Mouse (Mus musculus): ENCODE measurements at regions not wholly inside any gene's neighbourhood (a gene's known extent, or its start where the extent isn't known, plus 50 kb on each side); places are given as distances from the start of the nearest gene placed in this dataset.
"Not testable (repeated sequence)": the region's sequence is repeated elsewhere in the genome, so short reads cannot be mapped to it uniquely, and the experiment has no call there.

DNA sequence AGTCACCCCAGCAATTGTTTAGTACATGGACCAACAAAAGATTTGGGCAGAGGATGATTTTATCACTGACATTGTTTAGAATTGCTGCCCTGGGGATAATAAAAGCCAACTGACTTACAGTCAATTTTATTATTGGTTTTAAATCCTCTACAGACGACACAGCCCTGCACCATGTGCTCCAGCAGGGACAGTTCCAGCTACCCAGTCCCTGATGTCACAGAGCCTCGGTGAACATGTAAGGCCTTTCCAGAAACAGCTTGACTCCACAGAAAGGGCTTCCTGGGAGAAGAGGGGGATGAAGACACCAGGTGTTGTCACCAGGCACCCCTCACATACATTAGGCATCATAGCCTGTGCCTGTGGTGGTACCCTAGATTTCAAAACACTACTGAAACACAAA is 447.0 kb upstream of the Smim15 start:
- in situ Hi-C loops (cut with MboI, MseI), result no loop called here

DNA sequence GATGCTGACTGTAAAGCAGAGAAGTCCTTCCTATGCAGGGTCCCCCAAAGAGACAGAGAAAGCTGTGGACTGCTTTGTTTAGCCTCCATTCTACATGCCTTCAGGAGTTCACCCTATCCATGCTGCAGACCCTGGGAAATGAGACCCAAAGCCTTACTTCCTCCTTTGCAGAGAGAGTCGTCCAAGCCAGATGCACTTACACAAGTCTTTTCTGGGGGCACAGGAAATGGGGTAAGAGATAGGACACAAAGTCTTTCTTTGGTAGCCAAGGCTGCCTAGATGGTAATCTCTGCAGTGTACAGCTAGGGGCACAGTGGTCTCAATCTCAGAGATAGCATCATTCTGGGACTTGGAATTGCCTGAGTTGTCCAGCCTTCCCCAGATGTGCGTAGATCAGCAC is 448.1 kb upstream of the Smim15 start:
- in situ Hi-C loops (cut with MboI, MseI), result no loop called here

DNA sequence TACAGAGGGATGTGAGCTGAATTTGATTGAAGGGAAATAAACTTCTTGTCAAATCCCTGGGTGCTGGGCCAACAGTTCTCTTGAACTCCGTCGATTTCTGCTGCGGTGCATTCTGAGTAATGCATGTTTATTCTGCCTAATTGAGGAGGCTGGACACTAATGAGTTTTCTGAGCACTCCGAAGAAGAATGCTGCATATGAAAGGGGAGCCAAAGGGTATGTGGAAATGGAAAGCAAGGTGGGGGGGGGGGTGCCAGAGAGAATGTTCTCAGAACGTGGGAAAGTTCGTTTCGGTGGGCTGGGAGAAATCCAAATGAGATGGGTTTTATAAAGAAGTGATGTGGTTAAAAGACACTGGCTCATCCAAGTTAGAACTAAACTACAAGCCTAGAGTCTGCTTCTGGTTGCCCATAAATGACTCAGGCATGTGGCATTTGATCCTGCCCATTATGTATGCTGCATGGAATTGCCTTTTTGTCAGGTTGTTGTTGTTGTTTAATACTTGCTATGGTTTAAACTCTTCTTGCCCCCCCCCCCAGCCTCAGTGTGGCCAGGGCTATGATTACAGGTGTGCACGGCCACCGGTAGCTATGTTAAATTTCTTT is 455.7 kb upstream of the Smim15 start:
- in situ Hi-C loops (cut with MboI, MseI), result no loop called here

DNA sequence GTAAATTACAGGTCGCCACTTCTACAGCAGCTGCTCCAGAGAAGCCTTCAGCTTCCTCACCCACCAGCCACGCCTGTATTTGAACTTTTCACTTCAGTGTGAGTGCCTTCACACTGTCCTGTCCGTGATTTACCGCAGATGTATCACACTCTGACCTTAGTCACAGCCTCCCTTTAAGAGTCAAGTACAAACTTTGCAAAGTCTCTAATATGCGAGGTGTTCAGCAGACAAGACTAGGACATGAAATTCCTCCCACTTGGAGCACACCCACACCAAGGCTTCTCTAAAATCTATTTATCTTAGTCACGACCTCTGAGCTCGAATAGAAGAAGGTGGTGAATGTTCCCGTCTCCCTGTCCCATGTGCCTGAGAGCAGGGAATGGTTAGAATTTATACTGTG is 456.6 kb upstream of the Smim15 start:
- in situ Hi-C loops (cut with MboI, MseI), result no loop called here

DNA sequence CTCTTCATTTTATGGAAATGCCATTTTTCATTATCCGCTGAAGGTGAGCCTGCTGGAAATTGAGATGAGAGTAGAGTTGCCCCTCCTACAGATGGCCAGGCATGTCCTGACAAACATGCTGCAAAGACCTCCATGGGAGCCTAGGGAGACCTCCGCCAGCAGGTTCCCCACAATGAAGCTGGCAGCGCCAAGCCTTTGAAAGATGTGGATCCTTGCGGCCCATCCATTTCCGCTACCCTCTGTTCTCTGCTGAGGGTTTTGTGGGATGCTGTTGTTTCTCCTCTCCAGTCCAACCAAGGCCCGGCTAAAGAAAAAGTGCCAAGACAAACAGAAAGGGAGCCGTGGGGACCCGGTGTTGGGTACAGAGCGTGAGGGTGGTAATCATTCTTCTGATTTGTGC is 458.3 kb upstream of the Smim15 start:
- in situ Hi-C loops (cut with MboI, MseI), result no loop called here

DNA sequence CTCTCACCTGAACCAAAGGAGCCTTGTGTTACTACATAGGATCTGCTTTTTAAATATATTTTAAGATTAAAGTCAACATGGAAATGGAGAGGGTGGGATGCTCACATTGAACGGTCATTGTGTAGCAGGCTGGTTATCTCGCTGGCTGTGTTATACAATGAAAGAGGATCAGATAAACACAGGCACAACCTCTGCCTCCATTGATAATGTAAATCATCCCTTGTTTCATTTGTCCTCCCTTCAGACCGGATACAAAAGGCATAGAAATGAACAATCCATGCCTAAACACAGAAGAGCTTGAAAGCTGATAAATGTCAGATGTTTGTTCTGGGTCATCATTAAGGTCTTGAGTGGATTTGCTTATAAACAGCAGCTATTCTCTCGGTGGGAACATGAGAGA is 458.9 kb upstream of the Smim15 start:
- in situ Hi-C loops (cut with MboI, MseI), result no loop called here

- in situ Hi-C loops (cut with MboI, MseI), result no loop called here
Measured at GRCm38 (mm10) chr13:107578968-107579367, 465.3 kb upstream of the Smim15 start.

DNA sequence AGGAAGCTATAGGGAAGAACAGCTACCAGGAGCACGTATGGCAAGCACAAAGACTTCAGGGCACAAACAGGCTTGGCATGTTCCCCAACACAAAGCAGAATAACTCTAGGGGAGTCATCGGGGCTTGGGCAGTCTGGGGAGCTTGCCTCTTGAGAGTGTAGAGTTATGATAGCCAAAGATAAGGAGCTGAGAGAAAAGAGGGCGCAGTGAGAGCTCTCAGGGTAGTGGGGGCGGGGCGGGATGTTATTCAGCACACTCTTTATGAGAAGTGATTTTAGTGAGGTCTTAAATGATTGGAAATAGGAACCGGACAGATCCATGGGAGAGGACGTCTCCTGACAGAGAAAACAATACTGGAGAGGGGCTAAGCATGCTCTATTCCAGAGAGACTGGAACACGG is 466.4 kb upstream of the Smim15 start:
- in situ Hi-C loops (cut with MboI, MseI), result no loop called here

DNA sequence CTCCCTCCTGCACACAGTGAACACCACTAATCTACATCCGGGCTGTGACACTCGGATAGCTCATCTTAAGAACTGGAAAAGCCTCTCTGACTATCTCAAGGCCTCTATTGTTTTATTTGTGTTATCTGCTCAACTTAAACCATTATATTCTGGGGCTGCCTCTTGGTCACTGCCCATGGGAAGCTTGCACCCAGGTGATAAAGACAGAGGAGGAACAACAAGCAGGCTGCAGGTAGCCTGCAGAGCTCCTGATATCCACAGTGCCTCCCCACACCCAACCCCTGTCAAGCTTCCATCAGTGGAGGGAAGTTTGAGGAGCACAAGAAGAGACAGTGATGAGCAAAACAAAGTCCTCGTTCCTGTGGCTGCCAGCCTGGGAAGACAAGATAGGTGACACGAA is 467.0 kb upstream of the Smim15 start:
- in situ Hi-C loops (cut with MboI, MseI), result no loop called here

DNA sequence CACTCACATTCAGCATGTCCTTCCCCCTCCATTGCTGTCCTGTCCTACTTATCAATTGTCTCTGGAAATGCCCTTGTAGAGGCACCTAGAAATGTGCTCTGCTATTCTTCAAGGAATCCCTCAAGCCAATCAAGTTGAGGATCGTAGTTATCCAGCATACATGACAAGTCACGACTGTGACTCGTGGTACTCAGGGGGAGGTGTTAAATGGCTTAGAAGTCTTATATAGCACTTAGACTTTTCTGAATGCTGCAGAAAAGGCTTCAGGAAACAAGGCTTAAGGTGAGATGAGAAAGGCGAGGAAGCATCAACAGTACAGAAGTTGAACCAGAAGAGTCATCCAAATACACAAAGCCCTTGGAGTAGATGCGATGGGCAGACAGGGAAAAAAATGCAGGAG is 467.5 kb upstream of the Smim15 start:
- in situ Hi-C loops (cut with MboI, MseI), result no loop called here

DNA sequence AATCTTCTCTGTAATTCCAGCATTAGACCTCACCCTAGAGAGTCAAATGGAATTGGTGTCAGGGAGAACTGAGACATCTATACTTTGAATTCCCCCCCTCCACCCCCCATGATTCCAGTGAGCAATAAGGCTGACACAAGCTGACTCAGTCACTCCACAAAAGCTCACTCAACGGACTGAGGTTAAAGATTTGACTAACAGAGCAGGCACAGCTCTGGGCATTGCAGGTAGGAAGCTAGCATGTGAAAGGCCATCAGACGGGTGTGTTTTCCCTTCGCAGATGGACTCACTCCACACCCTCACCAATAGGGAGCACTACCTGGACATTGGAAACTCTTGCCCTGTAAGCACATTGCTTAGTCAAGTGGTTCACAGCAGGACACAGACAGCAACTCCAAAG is 469.2 kb upstream of the Smim15 start:
- in situ Hi-C loops (cut with MboI, MseI), result no loop called here

GRCm38 (mm10) chr13:107573499-107574355 is 470.5 kb upstream of the Smim15 start:
- in situ Hi-C loops (cut with MboI, MseI), result no loop called here

GRCm38 (mm10) chr13:107571539-107571938 is 472.7 kb upstream of the Smim15 start:
- in situ Hi-C loops (cut with MboI, MseI), result no loop called here

DNA sequence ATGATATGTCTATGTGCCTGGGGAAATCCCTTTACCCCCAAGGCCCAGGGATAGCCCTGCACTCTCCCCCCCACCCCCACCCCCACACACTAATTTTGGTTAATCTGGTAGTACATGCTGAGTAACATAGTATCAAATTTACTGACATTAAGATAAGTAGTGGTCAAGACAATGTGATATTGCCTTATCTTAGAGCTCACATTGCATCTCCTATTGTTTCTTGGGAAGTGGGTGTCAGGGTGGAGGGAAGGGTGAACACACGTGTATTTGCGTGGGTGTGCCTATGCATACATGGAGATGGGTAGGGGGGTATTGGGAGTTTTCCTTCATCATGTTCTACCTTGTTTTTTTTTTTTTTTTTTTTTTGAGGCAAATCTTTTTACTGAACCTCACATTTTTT is 474.8 kb upstream of the Smim15 start:
- in situ Hi-C loops (cut with MboI, MseI), result no loop called here

- in situ Hi-C loops (cut with MboI, MseI), result no loop called here
Measured at GRCm38 (mm10) chr13:107568701-107569121, 475.5 kb upstream of the Smim15 start.

DNA sequence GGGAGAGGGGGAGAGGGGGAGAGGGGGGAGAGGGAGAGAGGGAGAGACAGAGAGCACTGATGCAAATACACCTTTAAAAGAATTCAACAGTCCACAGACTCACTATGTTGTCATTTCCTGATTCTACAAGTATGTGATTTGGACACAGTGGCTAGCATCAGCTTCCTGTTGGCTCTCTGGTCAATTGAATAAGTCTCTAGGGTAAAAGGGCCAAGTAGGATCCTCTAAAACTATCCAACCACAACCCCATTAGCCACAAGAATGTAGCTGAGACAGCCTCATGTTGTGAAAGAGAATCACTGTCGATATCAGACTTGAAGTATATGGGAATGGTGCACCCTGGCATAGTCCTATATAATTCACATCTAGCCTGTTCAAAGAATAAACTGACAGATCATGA is 481.8 kb upstream of the Smim15 start:
- in situ Hi-C loops (cut with MboI, MseI), result no loop called here

GRCm38 (mm10) chr13:107561529-107561928 is 482.7 kb upstream of the Smim15 start:
- in situ Hi-C loops (cut with MboI, MseI), result no loop called here

DNA sequence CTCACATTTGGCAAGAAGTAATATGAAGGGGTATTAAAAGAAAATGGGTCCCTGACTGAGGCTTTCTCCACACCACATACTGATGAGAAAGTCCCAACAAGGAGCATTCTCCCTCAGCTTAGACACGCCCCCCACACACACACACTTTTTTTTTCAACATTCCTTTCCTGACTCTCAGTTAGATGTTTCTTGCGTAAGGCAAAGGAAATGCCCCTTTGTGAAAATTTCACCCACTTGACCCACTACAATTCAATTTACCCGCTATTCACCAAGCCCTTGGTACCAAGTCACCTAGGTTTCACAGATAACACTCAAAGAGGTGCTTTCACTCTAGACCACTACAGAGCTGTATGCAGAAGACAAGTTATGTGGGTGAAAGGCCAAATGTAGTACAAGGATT is 488.3 kb upstream of the Smim15 start:
- in situ Hi-C loops (cut with MboI, MseI), result no loop called here

DNA sequence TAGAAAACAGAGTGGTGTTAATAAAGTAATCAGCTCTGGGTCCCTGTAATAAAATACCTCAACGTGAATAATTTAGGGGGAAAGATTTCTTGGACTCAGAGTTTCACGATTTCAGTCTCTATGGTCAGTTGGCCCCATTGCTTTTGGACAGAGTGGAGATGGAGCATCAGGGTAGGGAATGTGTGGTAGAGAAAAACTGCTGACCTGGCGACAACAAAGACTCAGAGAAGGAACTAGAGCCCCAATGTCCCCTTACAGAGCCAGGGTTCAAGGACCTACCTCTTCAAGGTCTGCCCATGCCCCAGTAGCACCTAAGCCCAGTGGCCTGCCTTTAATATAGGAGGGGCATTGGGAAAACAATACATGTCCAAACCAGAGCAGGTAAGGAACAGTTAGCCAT is 490.2 kb upstream of the Smim15 start:
- in situ Hi-C loops (cut with MboI, MseI), result no loop called here

DNA sequence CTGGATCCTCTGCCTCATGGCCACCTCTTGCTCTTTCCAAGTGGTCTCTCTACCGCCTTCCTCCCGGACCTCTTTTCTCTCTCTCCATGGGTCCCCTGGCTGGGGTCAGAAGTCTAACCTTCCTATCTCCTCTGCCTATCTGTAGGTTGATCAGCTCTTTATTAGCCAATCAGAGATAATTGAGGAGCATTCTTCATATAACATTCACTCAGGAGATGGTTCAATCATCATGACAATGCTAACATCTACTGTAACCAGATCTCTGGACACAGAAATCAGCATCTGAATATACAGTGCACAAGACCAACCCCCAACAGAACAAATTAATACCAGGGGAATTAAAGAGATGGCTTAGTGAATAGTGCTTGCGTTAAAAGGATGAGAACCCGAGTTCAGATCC is 492.1 kb upstream of the Smim15 start:
- in situ Hi-C loops (cut with MboI, MseI), result no loop called here

DNA sequence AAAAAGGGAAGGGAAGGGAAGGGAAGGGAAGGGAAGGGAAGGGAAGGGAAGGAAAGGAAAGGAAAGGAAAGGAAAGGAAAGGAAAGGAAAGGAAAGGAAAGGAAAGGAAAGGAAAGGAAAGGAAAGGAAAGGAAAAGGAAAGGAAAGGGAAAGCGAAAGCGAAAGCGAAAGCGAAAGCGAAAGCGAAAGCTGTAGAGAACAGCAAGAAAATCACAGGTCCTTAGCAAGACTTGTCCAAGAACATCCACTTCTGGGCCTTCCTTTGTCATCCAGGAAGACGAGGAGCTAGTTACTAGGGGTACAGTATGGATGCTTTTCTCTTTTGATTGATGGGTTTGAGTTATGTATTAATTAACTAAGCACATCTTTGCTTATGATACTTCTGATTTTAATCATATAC is 494.3 kb upstream of the Smim15 start:
- in situ Hi-C loops (cut with MboI, MseI), result not testable (repeated sequence)

DNA sequence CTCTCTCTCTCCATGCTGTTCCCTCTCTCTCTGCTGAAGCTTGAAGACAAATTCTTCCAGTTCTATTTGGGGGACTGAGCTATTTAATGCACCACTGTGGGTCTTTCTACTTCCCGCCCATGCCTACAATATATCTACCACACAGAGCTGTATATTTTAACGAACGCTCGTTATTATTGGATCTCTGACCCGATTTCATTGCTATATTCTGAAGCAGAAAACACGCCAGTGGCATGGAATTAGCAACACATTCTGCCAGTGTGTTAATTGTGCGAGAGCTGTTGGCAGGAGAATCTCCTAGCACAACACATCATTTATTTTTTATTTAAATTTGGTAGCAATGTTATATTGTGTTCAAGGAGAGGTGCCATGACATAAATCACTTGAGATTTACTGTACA is 497.2 kb upstream of the Smim15 start:
- in situ Hi-C loops (cut with MboI, MseI), result no loop called here

DNA sequence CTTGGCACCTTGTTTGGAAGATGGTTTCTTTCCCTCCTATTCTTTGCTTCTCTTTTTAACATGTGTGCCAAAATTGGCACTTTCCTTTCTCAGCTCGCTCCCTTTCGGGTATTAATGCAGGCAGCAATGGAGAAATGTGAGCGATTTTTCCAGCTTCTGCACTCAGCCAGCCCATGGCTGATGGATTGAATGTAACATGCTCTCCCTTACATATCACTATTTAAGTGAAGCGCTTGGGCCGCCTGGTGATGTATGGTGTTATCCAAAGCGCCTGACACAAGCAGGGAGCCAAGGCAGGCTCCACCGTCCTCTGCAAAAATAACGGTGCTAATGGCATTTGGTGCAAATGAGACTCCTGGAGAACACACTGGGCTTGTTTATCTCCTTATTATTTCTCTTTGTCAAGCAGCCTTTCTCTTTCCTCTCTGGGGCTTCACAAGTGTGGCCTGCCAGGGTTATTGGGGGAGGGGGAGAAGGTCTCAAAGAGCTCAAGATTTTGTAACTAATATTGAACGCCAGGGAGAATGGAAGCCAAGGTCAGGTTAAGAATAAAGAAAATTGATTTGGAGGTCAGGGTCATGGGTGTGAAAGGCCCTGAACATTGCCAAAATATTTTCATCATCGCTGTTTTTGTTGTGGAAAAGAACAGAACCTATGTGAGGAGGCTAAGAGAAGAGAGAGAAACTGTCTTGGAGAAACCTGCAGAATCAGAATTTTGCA is 497.9 kb upstream of the Smim15 start:
- in situ Hi-C loops (cut with MboI, MseI), result no loop called here
